Mouse (Mus musculus) MEL (cell line): ENCODE results near the gene Rplp2.

Source experiments
- CHD2 ChIP-seq: IDR thresholded peaks from 2 replicates; pipeline ENCODE4 v1.6.1; 2011; ENCODE audit warnings: low read length, improper control_type of control experiment
- CTCF ChIP-seq, 3 experiments: IDR thresholded peaks in 2 of 3; conservative IDR thresholded peaks in 1 of 3; 2 replicates each; pipeline ENCODE4 v1.5.1; 2011 to 2012; ENCODE audit warnings: low read length in 3 of 3, low read depth in 2 of 3, mild to moderate bottlenecking in 2 of 3, improper control_type of control experiment in 1 of 3, inconsistent platforms in 1 of 3, mixed read lengths in 1 of 3, moderate library complexity in 1 of 3; ENCODE audit not compliant: control insufficient read depth in 1 of 3, insufficient read depth in 1 of 3, poor library complexity in 1 of 3, severe bottlenecking in 1 of 3
- EP300 ChIP-seq, 2 experiments: IDR thresholded peaks; 2 replicates each; pipeline ENCODE4 v1.6.1; 2011; ENCODE audit warnings: improper control_type of control experiment in 2 of 2, low read length in 2 of 2, low read depth in 1 of 2, mild to moderate bottlenecking in 1 of 2
- HCFC1 ChIP-seq: IDR thresholded peaks from 2 replicates; pipeline ENCODE4 v1.6.1; 2012; ENCODE audit warnings: low read depth, mild to moderate bottlenecking, inconsistent platforms, low read length, improper control_type of control experiment, moderate library complexity
- MAX ChIP-seq: IDR thresholded peaks from 2 replicates; pipeline ENCODE4 v1.6.1; 2011; ENCODE audit warnings: low read length, improper control_type of control experiment
- NELFE ChIP-seq: IDR thresholded peaks from 2 replicates; pipeline ENCODE4 v1.6.1; 2011; ENCODE audit warnings: low read depth, low read length, improper control_type of control experiment
- NRF1 ChIP-seq: IDR thresholded peaks from 2 replicates; pipeline ENCODE4 v1.6.1; 2014; ENCODE audit warnings: low read depth, mild to moderate bottlenecking, inconsistent platforms, low read length, improper control_type of control experiment, moderate library complexity; ENCODE audit not compliant: poor library complexity, insufficient read depth, severe bottlenecking
- POLR2A ChIP-seq, 2 experiments: IDR thresholded peaks; 2 replicates each; pipeline ENCODE4 v1.6.1; 2011 to 2012; ENCODE audit warnings: low read length in 2 of 2, mild to moderate bottlenecking in 2 of 2, control low read depth in 1 of 2, improper control_type of control experiment in 1 of 2, low read depth in 1 of 2, moderate library complexity in 1 of 2; ENCODE audit not compliant: control insufficient read depth in 1 of 2, insufficient read depth in 1 of 2, poor library complexity in 1 of 2
- SIN3A ChIP-seq: IDR thresholded peaks from 2 replicates; pipeline ENCODE4 v1.6.1; 2012; ENCODE audit warnings: low read length, improper control_type of control experiment, inconsistent platforms
- TAL1 ChIP-seq: IDR thresholded peaks from 2 replicates; pipeline ENCODE4 v1.6.1; 2012; ENCODE audit warnings: mild to moderate bottlenecking, inconsistent platforms, low read length, moderate library complexity, mixed read lengths

DNA sequence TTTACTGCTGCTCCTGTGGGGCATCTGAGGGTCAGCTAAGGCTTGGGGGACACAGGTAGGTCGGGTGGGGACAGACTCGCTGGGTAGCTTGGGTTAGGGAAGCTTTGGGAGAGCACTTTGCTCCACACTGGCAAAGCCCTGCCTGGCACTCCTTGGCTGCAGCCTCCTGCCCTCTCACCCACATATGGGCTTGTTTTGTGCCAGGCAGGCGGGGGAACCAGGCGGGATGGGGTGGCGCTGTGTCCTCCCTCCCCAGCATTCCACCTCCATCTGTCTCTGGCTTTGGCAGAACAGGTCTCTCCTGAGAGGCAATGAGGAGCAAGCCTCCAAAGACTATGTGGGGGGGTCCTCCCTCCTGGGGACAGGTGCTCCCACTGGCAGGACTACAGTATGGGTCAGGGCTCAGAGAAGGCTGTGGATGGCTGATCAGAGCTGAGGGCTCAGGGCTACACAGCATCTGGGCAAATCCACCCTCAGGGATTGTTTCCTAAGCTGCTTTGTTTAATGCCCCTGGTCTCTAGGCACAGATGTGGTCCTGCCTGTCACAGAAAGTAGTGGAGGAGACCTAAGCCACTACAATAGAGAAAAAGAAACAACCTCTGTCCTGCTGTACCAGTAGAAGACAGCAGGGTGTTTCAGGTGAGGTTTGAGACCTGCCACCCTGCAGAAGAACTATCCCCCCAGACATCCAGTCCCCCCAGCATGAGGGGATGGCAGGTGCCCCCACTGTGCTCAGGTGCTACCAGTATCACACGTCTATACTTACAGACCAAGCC, 14.2 kb upstream of the Rplp2 start:
- TF ChIP-seq CTCF (IDR thresholded peaks at IDR 0.05 in 2 of 3, conservative IDR thresholded peaks at IDR 0.05 in 1 of 3; ENCODE audit: control insufficient read depth in 1 of 3, insufficient read depth in 1 of 3, low read depth in 2 of 3, low read length in 3 of 3, poor library complexity in 1 of 3, severe bottlenecking in 1 of 3) = no peak
- no peak for TF ChIP-seq NRF1
- no peak for TF ChIP-seq NELFE
- no peak for TF ChIP-seq HCFC1
- TF ChIP-seq POLR2A (IDR thresholded peaks at IDR 0.05; ENCODE audit: control insufficient read depth in 1 of 2, insufficient read depth in 1 of 2, low read depth in 1 of 2, low read length in 2 of 2, poor library complexity in 1 of 2) = no peak
- TF ChIP-seq TAL1 = no peak
- no peak for TF ChIP-seq SIN3A
- TF ChIP-seq CHD2 = no peak
- no peak for TF ChIP-seq EP300 (IDR thresholded peaks at IDR 0.05; ENCODE audit: low read depth in 1 of 2, low read length in 2 of 2)
- no peak for TF ChIP-seq MAX
